Mouse (Mus musculus) forebrain, embryonic 13.5 days (tissue): ENCODE data around the gene Pygl. TPM values are rescaled to one million over a fixed set of nuclear protein-coding genes. Genes with fewer than 3 reads are reported as not detected.

Experiments used
- ATAC-seq: fragments of 200-750 bp; cut with Nextera tagmentation; 2 replicates; pipeline ENCODE4 v1.8.0; 2017
- H3K27ac ChIP-seq: fragments of 300-500 bp; sonication (generic); 2 replicates; pipeline ENCODE4 v1.5.1; 2015; ENCODE audit warnings: inconsistent platforms, mild to moderate bottlenecking, moderate library complexity
- H3K27me3 ChIP-seq: fragments of 300-500 bp; sonication (generic); 2 replicates; pipeline ENCODE4 v1.6.1; 2015; ENCODE audit warnings: mild to moderate bottlenecking, inconsistent platforms
- H3K36me3 ChIP-seq: fragments of 300-500 bp; sonication (generic); 2 replicates; pipeline ENCODE4 v1.6.1; 2015; ENCODE audit warnings: mild to moderate bottlenecking, inconsistent platforms; ENCODE audit not compliant: poor library complexity, severe bottlenecking
- H3K4me1 ChIP-seq: fragments of 300-500 bp; sonication (generic); 2 replicates; pipeline ENCODE4 v1.6.1; 2015; ENCODE audit warnings: inconsistent platforms
- H3K4me2 ChIP-seq: fragments of 300-500 bp; sonication (generic); 2 replicates; pipeline ENCODE4 v1.6.1; 2015; ENCODE audit warnings: inconsistent platforms, mild to moderate bottlenecking, moderate library complexity
- H3K4me3 ChIP-seq: fragments of 300-500 bp; sonication (generic); 2 replicates; pipeline ENCODE4 v1.5.1; 2015; ENCODE audit warnings: mild to moderate bottlenecking, inconsistent platforms
- H3K9ac ChIP-seq: fragments of 300-500 bp; sonication (generic); 2 replicates; pipeline ENCODE4 v1.6.1; 2015; ENCODE audit warnings: mild to moderate bottlenecking, inconsistent platforms
- H3K9me3 ChIP-seq: fragments of 300-500 bp; sonication (generic); replicated peaks from 2 replicates; pipeline ENCODE4 v1.6.1; 2016; ENCODE audit warnings: inconsistent platforms
- WGBS: fragments of 180-500 bp; shearing (Covaris S2); methylation state at CpG from one replicate; pipeline ENCODE4 v1.1.7; 2015; 5-methylcytosine and 5-hydroxymethylcytosine counted together
- polyA plus RNA-seq: library from polyadenylated mRNA; unstranded; fragments of >200 nt; fragmentation: Nextera tagmentation; extraction: Ambion mirVana; gene quantifications from 2 replicates; pipeline ENCODE4 v1.2.1, GENCODE M21; 2015

Pygl gene
- polyA plus RNA-seq, 1 experiment from 2014 or later = 3.4 TPM

- 0 out of 2 replicates have a peak overlapping the region, but pooled peaks have one; percentile 7 for H3K9ac ChIP-seq
- ATAC-seq = peak; percentile 61; the same call in 1 of the 2 replicates
- H3K27ac ChIP-seq = peak overlapping the region; percentile 63
- H3K4me2 ChIP-seq = no peak overlapping the region
- H3K4me1 ChIP-seq = peaks cover 21% of the 10 kb centered on the region
- H3K36me3 ChIP-seq = no peaks in the 10 kb centered on the region
- no peaks in the 10 kb centered on the region for H3K9me3 ChIP-seq
- no peaks in the 10 kb centered on the region for H3K27me3 ChIP-seq
- no peak overlapping the region for H3K4me3 ChIP-seq
- WGBS = 32% methylated on average over 15 of the region's 15 CpGs
Measured at GRCm38 (mm10) chr12:70247683-70248474, 16.6 kb upstream of the Pygl start.

GRCm38 (mm10) chr12:70242550-70242949 is 11.3 kb upstream of the Pygl start:
- no peak overlapping the region for H3K4me2 ChIP-seq
- no peaks in the 10 kb centered on the region for H3K36me3 ChIP-seq
- H3K4me1 ChIP-seq = peaks cover 14% of the 10 kb centered on the region
- no peak overlapping the region for H3K9ac ChIP-seq
- no peak overlapping the region for H3K27ac ChIP-seq
- H3K27me3 ChIP-seq = no peaks in the 10 kb centered on the region
- H3K9me3 ChIP-seq = no peaks in the 10 kb centered on the region
- WGBS = 77% methylated on average over 7 of the region's 7 CpGs
- ATAC-seq = no peak
- H3K4me3 ChIP-seq = no peak overlapping the region

GRCm38 (mm10) chr12:70239741-70240140 is 8.5 kb upstream of the Pygl start:
- Histone ChIP-seq H3K4me2 (no peak overlapping the region), H3K4me1 (peaks cover 14% of the 10 kb centered on the region), H3K27me3 (no peaks in the 10 kb centered on the region), H3K4me3 (no peak overlapping the region), H3K9me3 (no peaks in the 10 kb centered on the region), H3K27ac (no peak overlapping the region), H3K9ac (no peak overlapping the region), H3K36me3 (no peaks in the 10 kb centered on the region)
- 86% methylated on average over 5 of the region's 5 CpGs for WGBS
- no peak for ATAC-seq

GRCm38 (mm10) chr12:70238604-70239003 is 7.3 kb upstream of the Pygl start:
- ATAC-seq = peak; percentile 78
- no peak overlapping the region for H3K4me3 ChIP-seq
- H3K4me1 ChIP-seq = peaks cover 15% of the 10 kb centered on the region
- no peak overlapping the region for H3K4me2 ChIP-seq
- H3K27me3 ChIP-seq = 0 out of 2 replicates have a peak, but pooled peaks cover 2% of the 10 kb centered on the region
- H3K27ac ChIP-seq = peak overlapping the region; percentile 31
- H3K9ac ChIP-seq = no peak overlapping the region
- no peaks in the 10 kb centered on the region for H3K9me3 ChIP-seq
- H3K36me3 ChIP-seq = no peaks in the 10 kb centered on the region
- 32% methylated on average over 8 of the region's 8 CpGs for WGBS

GRCm38 (mm10) chr12:70234938-70235484 is 3.7 kb upstream of the Pygl start:
- 7% methylated on average over 13 of the region's 13 CpGs for WGBS
- H3K27me3 ChIP-seq = 0 out of 2 replicates have a peak, but pooled peaks cover 3% of the 10 kb centered on the region
- H3K9me3 ChIP-seq = no peaks in the 10 kb centered on the region
- peaks cover 20% of the 10 kb centered on the region for H3K4me1 ChIP-seq
- peak overlapping the region; percentile 69 for H3K9ac ChIP-seq
- H3K4me2 ChIP-seq = peak overlapping the region; percentile 66
- peak overlapping the region; percentile 36 for H3K4me3 ChIP-seq
- H3K27ac ChIP-seq = no peak overlapping the region; the same call in 1 of the 2 replicates
- peak; percentile 80 for ATAC-seq
- no peaks in the 10 kb centered on the region for H3K36me3 ChIP-seq

- Histone ChIP-seq H3K9me3 (no peaks in the 10 kb centered on the region), H3K4me3 (no peak overlapping the region), H3K4me2 (no peak overlapping the region), H3K27me3 (0 out of 2 replicates have a peak, but pooled peaks cover 6% of the 10 kb centered on the region), H3K9ac (no peak overlapping the region), H3K36me3 (no peaks in the 10 kb centered on the region), H3K4me1 (peaks cover 20% of the 10 kb centered on the region), H3K27ac (no peak overlapping the region; the same call in 1 of the 2 replicates)
- ATAC-seq = peak; percentile 71
- 12% methylated on average over 6 of the region's 6 CpGs for WGBS
Measured at GRCm38 (mm10) chr12:70234411-70234810, 3.1 kb upstream of the Pygl start.

- Histone ChIP-seq H3K4me2 (no peak overlapping the region), H3K9me3 (no peaks in the 10 kb centered on the region), H3K36me3 (no peaks in the 10 kb centered on the region), H3K27me3 (0 out of 2 replicates have a peak, but pooled peaks cover 6% of the 10 kb centered on the region), H3K4me1 (peaks cover 15% of the 10 kb centered on the region), H3K9ac (no peak overlapping the region), H3K4me3 (no peak overlapping the region), H3K27ac (no peak overlapping the region; the same call in 1 of the 2 replicates)
- WGBS = 85% methylated on average over 6 of the region's 6 CpGs
- ATAC-seq = no peak
Measured at GRCm38 (mm10) chr12:70233637-70234315, 2.5 kb upstream of the Pygl start.

- 19% methylated on average over 5 of the region's 5 CpGs for WGBS
- H3K4me1 ChIP-seq = peaks cover 18% of the 10 kb centered on the region
- no peak for ATAC-seq
Measured at GRCm38 (mm10) chr12:70232020-70232544, 794 bp upstream of the Pygl start.

GRCm38 (mm10) chr12:70228155-70228554 is 3.1 kb downstream of the Pygl start:
- no peak overlapping the region for H3K4me3 ChIP-seq
- WGBS = 66% methylated on average over 11 of the region's 11 CpGs
- peak overlapping the region; percentile 77 for H3K4me2 ChIP-seq
- H3K27ac ChIP-seq = no peak overlapping the region
- H3K27me3 ChIP-seq = peaks cover 11% of the 10 kb centered on the region; the same call in 1 of the 2 replicates
- no peaks in the 10 kb centered on the region for H3K9me3 ChIP-seq
- no peak overlapping the region for H3K9ac ChIP-seq
- H3K4me1 ChIP-seq = peaks cover 23% of the 10 kb centered on the region
- H3K36me3 ChIP-seq = no peaks in the 10 kb centered on the region
- no peak for ATAC-seq

More at GRCm38 (mm10) chr12:70232020-70232544, 794 bp upstream of the Pygl start:
- no peak overlapping the region for H3K27ac ChIP-seq
- no peak overlapping the region for H3K9ac ChIP-seq
- H3K9me3 ChIP-seq = no peaks in the 10 kb centered on the region
- H3K4me3 ChIP-seq = no peak overlapping the region
- no peaks in the 10 kb centered on the region for H3K36me3 ChIP-seq
- H3K27me3 ChIP-seq = peaks cover 6% of the 10 kb centered on the region; the same call in 1 of the 2 replicates
- no peak overlapping the region for H3K4me2 ChIP-seq

- WGBS = 2% methylated on average over 52 of the region's 52 CpGs
- peaks cover 11% of the 10 kb centered on the region; the same call in 1 of the 2 replicates for H3K27me3 ChIP-seq
- ATAC-seq = peak; percentile 78
- H3K4me3 ChIP-seq = peak overlapping the region; percentile 46
- H3K4me1 ChIP-seq = peaks cover 23% of the 10 kb centered on the region
- peak overlapping the region; percentile 77 for H3K4me2 ChIP-seq
- H3K9me3 ChIP-seq = no peaks in the 10 kb centered on the region
- peak overlapping the region; percentile 58 for H3K9ac ChIP-seq
- no peak overlapping the region for H3K27ac ChIP-seq
- no peaks in the 10 kb centered on the region for H3K36me3 ChIP-seq
Measured at GRCm38 (mm10) chr12:70227121-70227932, 4.0 kb downstream of the Pygl start.

GRCm38 (mm10) chr12:70226655-70227054 is 4.6 kb downstream of the Pygl start:
- 33% methylated on average over 5 of the region's 5 CpGs for WGBS
- peaks cover 11% of the 10 kb centered on the region; the same call in 1 of the 2 replicates for H3K27me3 ChIP-seq
- H3K27ac ChIP-seq = no peak overlapping the region
- H3K4me2 ChIP-seq = peak overlapping the region; percentile 77
- peak overlapping the region; percentile 58; the same call in 1 of the 2 replicates for H3K9ac ChIP-seq
- H3K9me3 ChIP-seq = no peaks in the 10 kb centered on the region
- H3K4me1 ChIP-seq = peaks cover 18% of the 10 kb centered on the region
- no peaks in the 10 kb centered on the region for H3K36me3 ChIP-seq
- 0 out of 2 replicates have a peak, but pooled peaks have one; percentile 11 for ATAC-seq
- H3K4me3 ChIP-seq = peak overlapping the region; percentile 46; the same call in 1 of the 2 replicates
